Mouse (Mus musculus) heart, embryonic 12.5 days (tissue): ENCODE measurements around the gene Speer4b. TPM values are rescaled to one million over a fixed set of nuclear protein-coding genes. Genes with fewer than 3 reads are reported as not detected.
"Not testable (repeated sequence)": the region's sequence is repeated elsewhere in the genome, so short reads cannot be mapped to it uniquely, and the experiment has no call there.

Experiments used
- ATAC-seq: fragments of 200-750 bp; cut with Nextera tagmentation; 2 replicates; pipeline ENCODE4 v1.8.0; 2017; ENCODE audit warnings: moderate TSS enrichment, moderate library complexity; ENCODE audit not compliant: insufficient number of reproducible peaks, low FRiP score
- H3K27ac ChIP-seq: fragments of 300-500 bp; sonication (generic); 2 replicates; pipeline ENCODE4 v1.5.1; 2016; ENCODE audit warnings: mild to moderate bottlenecking, moderate library complexity; ENCODE audit not compliant: poor library complexity, severe bottlenecking
- H3K27me3 ChIP-seq: fragments of 300-500 bp; sonication (generic); replicated peaks from 2 replicates; pipeline ENCODE4 v1.6.1; 2016; ENCODE audit warnings: mild to moderate bottlenecking, moderate library complexity
- H3K36me3 ChIP-seq: fragments of 300-500 bp; sonication (generic); 2 replicates; pipeline ENCODE4 v1.6.1; 2016; ENCODE audit warnings: mild to moderate bottlenecking, moderate library complexity
- H3K4me1 ChIP-seq: fragments of 300-500 bp; sonication (generic); replicated peaks from 2 replicates; pipeline ENCODE4 v1.6.1; 2016; ENCODE audit warnings: mild to moderate bottlenecking
- H3K4me2 ChIP-seq: fragments of 300-500 bp; sonication (generic); 2 replicates; pipeline ENCODE4 v1.6.1; 2016; ENCODE audit warnings: mild to moderate bottlenecking, moderate library complexity
- H3K4me3 ChIP-seq: fragments of 300-500 bp; sonication (generic); 2 replicates; pipeline ENCODE4 v1.5.1; 2016; ENCODE audit warnings: mild to moderate bottlenecking
- H3K9ac ChIP-seq: fragments of 300-500 bp; sonication (generic); 2 replicates; pipeline ENCODE4 v1.6.1; 2016; ENCODE audit warnings: mild to moderate bottlenecking, moderate library complexity
- H3K9me3 ChIP-seq: fragments of 300-500 bp; sonication (generic); replicated peaks from 2 replicates; pipeline ENCODE4 v1.6.1; 2016; ENCODE audit warnings: mild to moderate bottlenecking, moderate library complexity
- WGBS: fragments of 180-500 bp; shearing (Covaris S2); methylation state at CpG from one replicate; pipeline ENCODE4 v1.1.7; 2016; 5-methylcytosine and 5-hydroxymethylcytosine counted together
- polyA plus RNA-seq: library from polyadenylated mRNA; unstranded; fragments of >200 nt; fragmentation: Nextera tagmentation; extraction: Ambion mirVana; gene quantifications from 2 replicates; pipeline ENCODE4 v1.2.1, GENCODE M21; 2016

Gene Speer4b
- polyA plus RNA-seq, result not detected in 2 replicates

- H3K36me3 ChIP-seq, H3K27me3 ChIP-seq, H3K9ac ChIP-seq, ATAC-seq, H3K4me2 ChIP-seq, H3K27ac ChIP-seq, H3K9me3 ChIP-seq, H3K4me3 ChIP-seq, H3K4me1 ChIP-seq: not testable (repeated sequence)
- 34% methylated on average over 1 of the region's 1 CpGs for WGBS
These were observed at the start of gene Speer4b for GRCm38 (mm10) chr5:27501338-27501737. Gene Speer4b (minus strand): TSS chr5:27501438.

- WGBS, result 77% methylated on average over 4 of the region's 4 CpGs
- no peak overlapping the region for H3K9ac ChIP-seq
- no peaks in the 10 kb centered on the region for H3K36me3 ChIP-seq
- H3K4me3 ChIP-seq, result no peak overlapping the region
- no peak overlapping the region for H3K4me2 ChIP-seq
- H3K4me1 ChIP-seq, result no peaks in the 10 kb centered on the region
- no peaks in the 10 kb centered on the region for H3K9me3 ChIP-seq
- no peaks in the 10 kb centered on the region for H3K27me3 ChIP-seq
- no peak overlapping the region for H3K27ac ChIP-seq
- ATAC-seq, result no peak
These were observed 48.1 kb upstream of the Speer4b start for GRCm38 (mm10) chr5:27549291-27549690.

- H3K4me3 ChIP-seq, result no peak overlapping the region
- ATAC-seq, result peak; percentile 18; the same call in 1 of the 2 replicates
- no peak overlapping the region for H3K27ac ChIP-seq
- H3K4me1 ChIP-seq, result no peaks in the 10 kb centered on the region
- WGBS, result 8% methylated on average over 2 of the region's 2 CpGs
- no peak overlapping the region for H3K4me2 ChIP-seq
- no peak overlapping the region for H3K9ac ChIP-seq
- H3K9me3 ChIP-seq, result no peaks in the 10 kb centered on the region
- no peaks in the 10 kb centered on the region for H3K27me3 ChIP-seq
- H3K36me3 ChIP-seq, result no peaks in the 10 kb centered on the region
These were observed 43.6 kb upstream of the Speer4b start for GRCm38 (mm10) chr5:27544816-27545270.

- Histone ChIP-seq H3K27me3 (no peaks in the 10 kb centered on the region), H3K36me3 (no peaks in the 10 kb centered on the region), H3K27ac (no peak overlapping the region), H3K9ac (no peak overlapping the region), H3K4me3 (no peak overlapping the region), H3K4me2 (no peak overlapping the region), H3K4me1 (no peaks in the 10 kb centered on the region), H3K9me3 (peaks cover 5% of the 10 kb centered on the region; the same call in 1 of the 2 replicates)
- WGBS, result 76% methylated on average over 1 of the region's 1 CpGs
- no peak for ATAC-seq
These were observed 25.7 kb upstream of the Speer4b start for GRCm38 (mm10) chr5:27526906-27527305.

GRCm38 (mm10) chr5:27518716-27519115 lies 17.5 kb upstream of the Speer4b start:
- no peaks in the 10 kb centered on the region for H3K4me1 ChIP-seq
- H3K4me2 ChIP-seq, result no peak overlapping the region
- H3K9me3 ChIP-seq, result no peaks in the 10 kb centered on the region
- H3K9ac ChIP-seq, result no peak overlapping the region
- ATAC-seq, result no peak
- no peak overlapping the region for H3K27ac ChIP-seq
- H3K36me3 ChIP-seq, result no peaks in the 10 kb centered on the region
- H3K27me3 ChIP-seq, result no peaks in the 10 kb centered on the region
- H3K4me3 ChIP-seq, result no peak overlapping the region

GRCm38 (mm10) chr5:27490942-27491341 lies 10.3 kb downstream of the Speer4b start:
- Histone ChIP-seq H3K36me3 (no peaks in the 10 kb centered on the region), H3K27me3 (no peaks in the 10 kb centered on the region), H3K4me2 (no peak overlapping the region), H3K9me3 (0 out of 2 replicates have a peak, but pooled peaks cover 3% of the 10 kb centered on the region), H3K4me3 (no peak overlapping the region), H3K27ac (no peak overlapping the region), H3K4me1 (no peaks in the 10 kb centered on the region), H3K9ac (no peak overlapping the region)
- no peak for ATAC-seq
- WGBS, result 78% methylated on average over 4 of the region's 4 CpGs

- Histone ChIP-seq H3K9me3 (peaks cover 3% of the 10 kb centered on the region; the same call in 1 of the 2 replicates), H3K4me1 (no peaks in the 10 kb centered on the region), H3K27ac (no peak overlapping the region), H3K4me2 (no peak overlapping the region), H3K9ac (no peak overlapping the region), H3K4me3 (no peak overlapping the region), H3K27me3 (no peaks in the 10 kb centered on the region), H3K36me3 (no peaks in the 10 kb centered on the region)
- WGBS, result 39% methylated on average over 1 of the region's 1 CpGs
- no peak for ATAC-seq
These were observed 15.1 kb downstream of the Speer4b start for GRCm38 (mm10) chr5:27486138-27486537.

- Histone ChIP-seq H3K4me3 (no peak overlapping the region), H3K9me3 (no peaks in the 10 kb centered on the region; the same call in 1 of the 2 replicates), H3K36me3 (no peaks in the 10 kb centered on the region), H3K4me1 (no peaks in the 10 kb centered on the region), H3K27ac (no peak overlapping the region), H3K9ac (no peak overlapping the region), H3K27me3 (no peaks in the 10 kb centered on the region), H3K4me2 (no peak overlapping the region)
- no peak for ATAC-seq
- WGBS, result 75% methylated on average over 2 of the region's 2 CpGs
These were observed 19.5 kb downstream of the Speer4b start for GRCm38 (mm10) chr5:27481706-27482105.

- 70% methylated on average over 4 of the region's 4 CpGs for WGBS
- no peak for ATAC-seq
- H3K9ac ChIP-seq, result no peak overlapping the region
These were observed 26.2 kb downstream of the Speer4b start for GRCm38 (mm10) chr5:27474964-27475465.

GRCm38 (mm10) chr5:27457686-27458085 lies 43.6 kb downstream of the Speer4b start:
- H3K4me2 ChIP-seq, result no peak overlapping the region
- no peaks in the 10 kb centered on the region for H3K9me3 ChIP-seq
- no peaks in the 10 kb centered on the region for H3K27me3 ChIP-seq
- H3K4me1 ChIP-seq, result no peaks in the 10 kb centered on the region
- 38% methylated on average over 1 of the region's 1 CpGs for WGBS
- H3K36me3 ChIP-seq, result no peaks in the 10 kb centered on the region
- ATAC-seq, result no peak
- H3K9ac ChIP-seq, result no peak overlapping the region
- H3K27ac ChIP-seq, result no peak overlapping the region
- no peak overlapping the region for H3K4me3 ChIP-seq

More at GRCm38 (mm10) chr5:27474964-27475465, 26.2 kb downstream of the Speer4b start:
- H3K4me3 ChIP-seq, result no peak overlapping the region
- no peaks in the 10 kb centered on the region for H3K36me3 ChIP-seq
- H3K9me3 ChIP-seq, result no peaks in the 10 kb centered on the region
- H3K27me3 ChIP-seq, result no peaks in the 10 kb centered on the region
- H3K27ac ChIP-seq, result no peak overlapping the region
- H3K4me1 ChIP-seq, result no peaks in the 10 kb centered on the region
- H3K4me2 ChIP-seq, result no peak overlapping the region

- H3K9ac ChIP-seq, result no peak overlapping the region
- ATAC-seq, result no peak
- WGBS, result 90% methylated on average over 1 of the region's 1 CpGs
These were observed 44.3 kb downstream of the Speer4b start for GRCm38 (mm10) chr5:27456981-27457380.

GRCm38 (mm10) chr5:27454386-27454785 lies 46.9 kb downstream of the Speer4b start:
- H3K27ac ChIP-seq, result no peak overlapping the region
- 73% methylated on average over 3 of the region's 3 CpGs for WGBS

More at GRCm38 (mm10) chr5:27456981-27457380, 44.3 kb downstream of the Speer4b start:
- H3K4me2 ChIP-seq, result no peak overlapping the region
- H3K27ac ChIP-seq, result no peak overlapping the region
- H3K36me3 ChIP-seq, result no peaks in the 10 kb centered on the region
- H3K27me3 ChIP-seq, result no peaks in the 10 kb centered on the region
- no peak overlapping the region for H3K4me3 ChIP-seq
- H3K4me1 ChIP-seq, result no peaks in the 10 kb centered on the region
- H3K9me3 ChIP-seq, result no peaks in the 10 kb centered on the region

More at GRCm38 (mm10) chr5:27454386-27454785, 46.9 kb downstream of the Speer4b start:
- Histone ChIP-seq H3K4me2 (no peak overlapping the region), H3K27me3 (no peaks in the 10 kb centered on the region), H3K9me3 (no peaks in the 10 kb centered on the region), H3K4me1 (no peaks in the 10 kb centered on the region), H3K4me3 (no peak overlapping the region), H3K36me3 (no peaks in the 10 kb centered on the region), H3K9ac (no peak overlapping the region)
- ATAC-seq, result no peak
